Mouse (Mus musculus) adrenal gland, adult 18-20 months (tissue): ENCODE data around the gene Tmem270. TPM values are rescaled to one million over a fixed set of nuclear protein-coding genes. Genes with fewer than 3 reads are reported as not detected.

Experiments
- DNase-seq, 2 experiments: peaks; one replicate each; pipeline ENCODE4 v3.0.0; 2021 to 2022; ENCODE audit warnings: low spot score in 2 of 2
- total RNA-seq, 2 experiments: library from RNA; stranded (reverse); gene quantifications; 1 replicate in 1 of 2; 2 replicates in 1 of 2; pipeline ENCODE4 v1.2.3; 2021

Gene Tmem270
- total RNA-seq, 2 experiments from 2014 or later = not detected

DNA sequence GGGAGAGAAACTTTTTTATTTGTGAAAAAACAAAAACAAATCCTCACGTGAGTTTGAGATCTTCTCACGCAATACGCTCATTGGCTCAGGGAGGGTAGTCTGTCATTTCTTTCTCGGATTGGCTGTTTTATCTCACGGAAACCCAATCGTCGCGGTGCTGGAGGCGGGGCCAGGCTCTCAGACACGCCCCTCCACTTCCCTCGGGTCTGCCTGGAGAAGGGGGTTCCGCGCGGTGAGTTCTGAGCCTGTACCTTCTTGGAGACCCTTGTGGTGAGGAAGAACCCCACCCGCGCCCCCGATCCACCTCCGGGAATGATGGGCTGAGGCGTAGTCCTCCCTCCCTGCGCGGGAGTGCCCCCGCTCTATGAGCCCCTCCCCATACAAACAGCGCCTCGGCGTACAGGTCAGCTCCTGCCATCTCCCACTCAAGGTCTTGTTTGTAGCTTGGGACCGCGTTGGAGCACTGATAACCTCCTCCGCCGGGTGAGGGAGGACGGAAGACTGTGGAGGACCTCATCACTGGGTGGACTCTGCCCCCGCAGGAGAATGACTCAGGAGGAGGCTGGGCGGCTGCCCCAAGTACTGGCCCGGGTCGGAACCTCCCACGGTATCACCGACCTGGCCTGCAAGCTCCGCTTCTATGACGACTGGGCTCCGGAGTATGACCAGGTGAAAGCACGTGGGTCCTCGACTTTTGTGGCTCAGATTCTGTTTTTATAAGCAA is 25.8 kb upstream of the Tmem270 start, which contains the start of gene Mettl27:
Gene Mettl27 (plus strand): TSS at position 190 of the 724 bp plus-strand sequence.
- DNase-seq = peak; percentile 77 to 80

DNA sequence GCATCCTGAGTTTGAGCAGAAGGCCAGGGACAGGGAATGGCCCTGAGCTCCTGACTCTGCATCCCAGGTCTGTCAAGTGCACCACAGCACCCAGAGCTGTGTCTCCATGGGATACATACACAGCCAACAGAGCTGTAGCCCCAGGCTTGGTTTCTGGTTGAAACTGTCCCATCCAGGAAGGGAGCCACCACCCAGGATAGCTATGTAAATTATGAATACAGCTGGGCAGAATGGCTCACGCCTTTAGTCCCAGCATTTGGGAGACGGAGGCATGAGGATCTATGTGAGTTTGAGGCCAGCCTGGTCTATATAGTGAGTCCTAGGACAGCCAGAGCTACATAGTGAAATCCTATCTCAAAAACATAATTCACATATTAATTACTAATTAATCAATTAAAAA is 23.5 kb upstream of the Tmem270 start:
- no peak for DNase-seq

DNA sequence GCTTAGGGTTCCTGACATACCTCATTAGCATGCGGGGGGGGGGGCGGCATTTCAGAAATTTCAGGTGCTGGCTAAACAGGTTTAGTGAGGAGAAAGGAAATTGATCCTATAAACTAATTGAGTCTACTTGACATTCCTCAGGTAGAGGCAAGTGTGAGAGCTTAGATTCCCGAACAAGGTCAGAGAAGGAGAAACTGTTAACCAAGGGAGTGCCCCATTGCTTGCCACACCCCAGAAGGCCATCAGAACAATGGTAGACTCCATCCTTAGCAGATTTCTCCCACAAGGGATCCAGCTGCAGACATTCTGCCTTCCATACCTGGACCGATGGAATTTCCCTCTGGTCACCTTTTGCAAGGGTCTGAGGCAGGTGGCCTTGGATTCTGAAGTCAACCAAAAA is 20.2 kb upstream of the Tmem270 start:
- no peak for DNase-seq

DNA sequence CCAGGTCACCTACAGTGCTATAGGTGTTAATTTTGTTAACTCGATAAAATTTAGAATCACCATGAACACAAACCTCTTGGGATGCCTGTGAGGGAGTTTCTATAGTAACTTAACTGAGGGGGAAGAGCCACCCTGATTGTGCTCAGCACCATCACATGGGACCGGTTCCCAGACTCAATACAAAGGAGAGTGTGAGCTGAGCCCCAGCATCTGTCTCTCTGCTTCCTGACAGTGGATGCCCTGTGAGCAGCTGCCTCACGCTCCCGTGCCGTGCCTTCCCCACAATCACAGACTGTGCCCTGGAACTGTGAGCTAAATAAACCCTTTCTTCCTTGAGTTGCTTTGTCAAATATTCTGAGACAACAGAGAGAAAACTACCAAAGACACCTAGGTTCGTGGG is 16.6 kb upstream of the Tmem270 start:
- DNase-seq = no peak

DNA sequence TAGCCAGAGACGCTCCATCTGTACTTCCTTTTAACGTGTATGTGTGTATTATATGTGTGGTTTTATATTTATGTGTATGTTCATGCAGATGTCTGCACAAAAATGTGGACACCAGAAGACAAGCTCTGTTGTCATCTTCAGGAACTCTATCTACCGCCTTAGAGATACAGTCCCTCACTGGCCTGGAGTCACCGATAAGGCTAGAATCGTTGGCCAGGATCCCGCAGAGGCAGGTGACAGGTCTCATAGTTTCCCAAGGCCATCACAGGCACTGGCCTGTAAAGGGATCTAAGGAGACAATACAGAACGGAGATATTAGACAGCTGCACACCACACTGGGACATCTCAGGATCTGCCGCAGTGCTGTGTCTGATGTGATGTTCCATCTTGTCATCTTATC is 14.6 kb upstream of the Tmem270 start:
- no peak for DNase-seq

DNA sequence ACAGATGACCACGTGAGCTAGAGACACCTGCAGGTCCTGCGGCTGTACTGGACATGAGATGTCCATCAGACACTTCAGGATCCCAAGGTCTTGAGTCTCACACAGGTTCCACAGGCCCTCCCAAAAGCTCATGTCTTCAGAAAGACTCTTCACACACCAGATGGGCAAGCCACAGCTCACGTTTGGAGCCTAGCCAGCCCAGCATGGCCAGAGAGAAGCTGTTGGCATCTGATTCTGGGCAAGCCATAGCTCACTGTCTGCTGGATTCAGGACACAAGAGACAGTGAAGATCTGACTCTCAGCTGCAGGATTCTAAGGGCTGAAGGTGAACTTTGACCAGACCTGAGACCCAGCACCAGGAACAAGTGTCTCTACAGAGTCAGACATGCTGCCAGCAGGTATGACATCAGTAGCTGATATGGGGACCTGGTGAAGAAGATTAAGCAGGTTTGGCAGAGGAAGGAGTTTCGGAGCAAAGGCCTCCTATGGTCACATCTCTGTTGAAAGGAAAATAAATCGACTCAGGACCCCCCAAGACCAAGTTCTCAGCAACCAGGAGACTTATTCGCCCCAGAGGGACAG is 13.7 kb upstream of the Tmem270 start:
- no peak for DNase-seq

DNA sequence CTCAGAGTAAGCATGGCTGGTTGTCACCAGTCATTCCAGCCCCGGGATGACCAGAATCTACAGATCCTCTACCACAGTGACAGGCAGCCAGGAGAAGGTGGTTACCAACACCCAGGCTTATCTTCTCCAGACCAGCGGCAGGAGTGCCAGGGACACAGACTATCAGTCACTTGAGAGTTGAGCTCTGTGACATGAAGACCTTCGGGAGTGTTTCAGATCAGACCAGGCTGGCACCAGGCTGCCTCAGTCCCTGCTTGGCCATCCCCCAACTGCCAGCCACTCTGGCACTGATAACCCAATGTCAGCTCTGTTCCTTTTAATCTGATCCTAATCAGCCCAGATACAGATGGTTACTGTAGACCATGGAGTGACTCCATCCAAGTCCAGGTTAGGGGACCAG is 12.6 kb upstream of the Tmem270 start:
- no peak for DNase-seq

DNA sequence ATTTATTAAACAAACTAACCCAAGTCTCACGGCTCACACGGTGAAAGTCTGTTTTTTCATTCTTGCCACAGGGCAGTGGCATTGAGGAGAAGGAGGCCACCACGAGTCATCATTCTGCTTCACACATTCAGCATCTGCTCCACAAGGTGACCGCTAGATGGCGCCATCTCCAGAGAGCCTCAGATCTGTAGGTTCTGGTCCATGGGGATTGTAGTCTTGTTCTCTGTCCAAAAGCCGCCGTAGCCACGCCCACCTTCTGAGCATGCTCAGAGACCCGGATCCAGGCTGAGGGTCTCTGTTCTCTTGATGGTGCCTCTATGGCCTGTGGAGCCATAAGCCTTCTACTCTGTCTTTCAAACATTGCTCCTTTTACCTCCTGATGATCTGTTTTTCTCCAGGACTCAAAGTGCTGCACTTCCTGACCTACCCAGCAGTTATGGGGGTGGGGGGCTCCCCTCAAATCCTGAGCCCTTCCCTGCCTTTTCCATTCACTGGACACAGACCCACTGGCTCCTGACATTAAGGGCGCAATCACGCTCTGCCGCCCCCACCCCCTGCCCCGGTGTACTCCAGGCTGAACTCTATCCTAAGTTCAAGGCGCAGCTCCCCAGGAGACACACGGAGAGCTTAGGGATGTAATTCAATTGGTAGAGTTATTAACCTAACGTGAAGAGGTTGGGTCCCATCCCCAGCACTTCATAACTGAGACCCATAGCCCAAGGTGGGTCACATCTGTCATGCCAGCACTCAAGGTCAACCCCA is 11.7 kb upstream of the Tmem270 start:
- DNase-seq = peak; percentile 49 to 60

DNA sequence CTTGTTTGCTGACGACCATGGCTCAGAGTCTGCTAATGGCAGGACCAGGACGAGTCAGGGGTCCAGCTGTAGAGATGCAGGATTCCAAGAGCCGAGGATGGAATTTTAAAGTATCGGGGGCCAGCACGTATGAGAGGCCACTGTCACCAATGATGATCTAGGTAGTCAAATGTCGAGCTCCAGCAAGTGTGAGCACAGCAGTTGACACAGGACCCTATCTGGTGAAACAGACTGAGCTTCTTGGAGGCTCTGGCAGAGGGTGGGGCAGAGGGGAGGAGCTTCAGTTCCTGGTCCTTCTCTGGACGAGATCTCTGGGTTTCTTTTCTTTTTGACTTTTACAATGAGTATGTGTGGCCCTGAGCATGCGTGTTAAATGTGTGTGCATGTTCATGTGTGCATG is 8.8 kb upstream of the Tmem270 start, which contains the start of gene Cldn13:
Gene Cldn13 (minus strand): TSS at position 216 of the 400 bp plus-strand sequence.
- DNase-seq = no peak

DNA sequence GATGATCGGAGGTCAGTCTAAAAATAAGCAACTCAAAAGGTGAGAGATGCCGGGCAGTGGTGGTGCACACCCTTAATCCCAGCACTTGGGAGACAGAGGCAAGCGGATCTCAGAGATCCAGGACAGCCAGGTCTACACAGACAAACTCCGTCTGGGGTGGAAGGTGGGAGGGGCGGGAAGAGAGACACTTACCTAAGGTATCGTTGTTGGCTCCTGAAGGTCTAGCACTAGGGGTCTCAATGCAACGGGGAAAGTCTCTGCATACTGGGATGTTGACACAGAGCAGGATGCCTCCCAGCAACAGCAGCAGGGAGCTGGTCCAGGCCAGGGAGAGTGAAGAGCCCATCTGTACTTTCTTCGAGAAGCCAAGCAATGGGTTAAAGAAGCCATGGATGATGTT is 8.0 kb upstream of the Tmem270 start:
- no peak for DNase-seq

DNA sequence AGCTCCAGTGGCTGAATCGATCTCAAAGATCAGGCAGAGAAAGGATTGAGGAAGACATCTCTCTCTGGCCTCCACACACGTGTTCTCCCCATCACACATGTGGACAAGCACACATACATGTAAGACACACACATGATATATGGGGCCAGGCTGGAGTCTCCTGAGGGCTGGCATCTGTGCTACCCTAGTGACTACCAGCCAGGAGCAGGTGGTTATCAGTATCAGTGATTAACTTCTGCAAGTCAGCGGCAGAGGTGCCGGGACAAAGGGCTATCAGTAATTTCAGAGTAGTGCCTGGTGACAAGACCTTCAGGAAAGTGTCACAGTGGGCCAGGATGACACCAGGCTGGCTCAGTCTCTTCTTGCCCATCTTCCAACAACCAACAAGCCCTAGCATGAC is 7.2 kb upstream of the Tmem270 start:
- no peak for DNase-seq

DNA sequence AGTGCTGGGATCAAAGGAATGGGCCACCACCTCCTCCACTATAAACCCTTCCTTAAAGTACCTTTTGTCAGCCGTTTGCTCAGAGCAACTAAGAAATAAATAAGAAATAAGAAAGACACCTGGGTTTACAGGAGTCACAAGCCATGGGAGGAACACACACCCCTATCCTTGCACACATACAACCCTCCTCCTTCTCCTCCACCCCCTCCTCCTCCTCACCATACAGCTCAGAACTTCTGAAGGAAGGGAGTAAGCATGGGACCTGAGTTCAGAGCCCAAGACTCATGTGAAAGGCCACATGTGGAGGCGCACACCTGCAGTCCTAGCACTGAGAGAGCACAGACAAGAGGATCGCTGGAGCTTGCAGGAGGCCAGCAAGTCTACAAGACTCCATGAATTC is 6.8 kb upstream of the Tmem270 start:
- DNase-seq = no peak

DNA sequence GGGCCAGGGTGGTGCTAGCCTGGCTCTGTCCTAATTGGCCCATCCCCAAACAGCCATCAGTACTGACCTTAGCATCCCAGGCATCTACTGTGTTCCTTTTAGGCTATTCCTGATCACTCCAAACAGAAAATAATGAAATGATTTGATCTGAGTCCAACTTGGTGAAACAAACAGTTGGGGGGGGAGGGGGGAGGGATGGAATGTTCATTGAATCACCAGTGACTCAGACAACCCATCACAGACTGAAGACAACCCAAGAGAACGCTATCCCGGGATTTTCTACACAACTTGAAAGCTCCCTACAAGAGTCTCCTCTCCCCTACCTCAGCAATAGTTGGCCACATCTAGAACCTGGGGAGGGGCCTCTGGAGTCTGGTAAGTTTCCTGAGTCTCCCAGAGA is 5.4 kb upstream of the Tmem270 start:
- no peak for DNase-seq

DNA sequence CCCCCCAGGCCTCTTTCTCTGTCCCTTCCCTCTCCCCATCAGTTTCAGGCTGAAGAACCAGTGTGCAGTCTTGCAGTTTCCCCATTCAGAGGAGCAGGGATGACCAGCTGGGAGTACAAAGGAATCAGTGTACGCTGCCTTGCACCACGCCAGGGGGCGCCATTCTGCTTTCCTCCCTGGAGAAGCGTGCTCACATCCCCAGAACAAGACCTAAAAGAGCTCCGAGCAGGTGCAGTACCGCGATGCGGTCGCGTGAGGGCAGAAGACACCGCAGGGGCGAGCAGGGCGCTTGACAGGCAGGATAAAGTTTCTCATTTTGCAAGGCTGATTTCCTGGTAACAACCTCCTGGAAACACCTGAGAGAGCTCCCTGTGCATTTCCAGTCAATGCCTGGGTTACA is 602 bp upstream of the Tmem270 start:
- peak; percentile 92 to 93 for DNase-seq

DNA sequence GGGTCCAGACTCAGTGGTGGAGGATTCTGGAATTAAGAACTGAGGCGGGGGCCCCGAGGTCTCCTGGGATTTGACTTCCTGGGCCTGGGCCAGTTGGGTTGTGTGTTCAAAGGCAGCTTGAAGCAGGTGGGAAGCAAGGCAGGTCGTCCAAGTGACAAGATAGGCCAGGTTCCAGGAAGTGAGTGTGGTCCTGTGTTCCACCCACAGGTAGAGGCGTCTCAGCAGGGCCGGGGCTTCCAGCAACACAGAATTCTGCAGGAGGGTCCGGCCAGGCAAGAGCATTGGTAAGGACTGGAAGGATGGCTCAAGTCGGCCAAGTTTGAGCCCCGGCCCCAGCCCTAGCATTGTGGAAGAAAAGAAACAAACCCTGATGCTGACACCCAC is 4.9 kb downstream of the Tmem270 start:
- DNase-seq = no peak

DNA sequence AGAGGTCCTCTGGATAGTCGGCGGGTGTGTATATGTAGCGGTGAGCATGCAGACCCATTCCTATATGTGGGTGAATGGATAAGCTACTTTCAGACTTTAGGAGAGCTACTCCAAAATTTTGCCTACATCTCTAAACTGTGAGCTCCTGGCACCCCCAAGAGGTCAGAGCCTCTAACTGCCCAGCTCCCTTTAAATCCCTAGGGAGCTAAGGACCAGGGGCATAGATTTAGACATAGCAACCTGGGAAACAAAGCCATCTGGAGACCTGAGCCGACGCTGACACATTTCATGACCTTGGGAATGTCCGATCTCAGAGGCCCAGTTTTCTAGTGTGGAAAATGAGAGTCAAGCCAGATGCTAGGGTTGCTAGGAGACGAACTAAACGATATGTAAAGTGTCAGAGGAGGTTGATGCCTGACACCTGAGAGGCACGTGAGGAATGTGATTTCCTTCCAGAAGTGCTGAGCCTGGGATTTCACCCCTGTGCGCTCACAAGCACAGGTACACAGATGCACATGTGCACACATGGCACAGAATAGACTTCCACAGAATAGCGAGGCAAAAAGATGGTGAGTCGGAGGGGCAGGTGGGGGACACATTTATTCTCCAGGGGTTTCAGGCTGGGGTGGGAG is 5.4 kb downstream of the Tmem270 start:
- DNase-seq = peak in 1 of 2 experiments; percentile 24

DNA sequence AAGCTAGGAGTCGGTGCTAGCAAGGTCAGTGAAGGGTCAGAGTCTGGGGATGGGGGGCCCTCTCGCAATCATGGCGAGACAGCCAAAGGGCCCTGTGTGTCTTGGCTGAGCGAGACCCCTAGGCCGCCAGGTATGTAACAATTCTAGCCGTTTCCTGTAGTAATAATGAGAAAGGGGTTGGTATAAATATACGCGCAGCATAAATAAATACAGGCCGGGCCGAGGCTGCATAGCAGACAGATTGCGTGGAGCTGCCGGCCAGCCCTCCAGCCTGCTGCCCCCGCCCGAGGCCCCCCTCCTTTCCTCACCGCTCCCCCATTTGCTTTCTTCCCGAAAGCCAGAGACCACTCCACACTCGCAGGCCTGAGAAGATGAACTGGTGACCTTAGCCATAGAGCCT is 8.9 kb downstream of the Tmem270 start:
- no peak for DNase-seq

DNA sequence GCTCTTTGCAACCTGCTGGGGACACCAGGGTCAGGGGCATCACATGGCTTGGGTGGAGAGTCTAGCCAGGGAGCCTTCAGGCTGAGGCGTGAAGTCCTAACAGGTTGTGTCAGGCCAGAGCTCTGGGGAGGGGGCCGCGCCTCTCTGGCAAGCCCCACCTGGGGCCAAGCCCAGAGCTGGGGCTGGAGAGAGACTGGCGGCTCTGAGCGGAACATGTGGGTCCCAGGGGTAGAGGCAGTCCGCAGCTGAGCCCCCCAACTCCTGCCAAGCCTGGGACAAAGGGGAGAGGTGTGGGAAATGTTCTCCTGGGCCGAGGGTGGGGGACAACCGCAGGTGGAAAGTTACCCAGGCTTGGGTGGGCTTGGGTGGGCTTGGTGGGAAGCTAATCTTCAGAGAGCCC is 9.6 kb downstream of the Tmem270 start:
- DNase-seq = no peak

DNA sequence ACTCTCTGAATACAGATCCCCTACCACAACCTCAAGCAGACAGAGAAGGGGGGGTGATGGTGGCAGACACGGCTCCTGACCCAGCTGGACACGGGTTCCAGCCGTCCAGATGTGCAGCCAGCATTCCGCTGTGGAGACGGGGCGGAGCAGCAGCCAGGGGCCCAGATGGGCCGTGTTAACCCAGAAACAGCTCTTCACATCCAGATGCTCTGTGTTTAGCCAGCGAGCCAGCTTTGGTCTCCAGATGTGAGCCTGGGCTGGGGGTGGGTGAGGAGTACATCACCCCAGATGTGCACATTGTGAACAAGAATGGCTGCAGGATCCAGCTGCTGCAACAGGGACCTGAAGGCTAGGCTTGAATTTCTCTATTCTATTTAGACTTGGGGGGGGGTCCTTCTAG is 11.2 kb downstream of the Tmem270 start:
- DNase-seq = no peak

DNA sequence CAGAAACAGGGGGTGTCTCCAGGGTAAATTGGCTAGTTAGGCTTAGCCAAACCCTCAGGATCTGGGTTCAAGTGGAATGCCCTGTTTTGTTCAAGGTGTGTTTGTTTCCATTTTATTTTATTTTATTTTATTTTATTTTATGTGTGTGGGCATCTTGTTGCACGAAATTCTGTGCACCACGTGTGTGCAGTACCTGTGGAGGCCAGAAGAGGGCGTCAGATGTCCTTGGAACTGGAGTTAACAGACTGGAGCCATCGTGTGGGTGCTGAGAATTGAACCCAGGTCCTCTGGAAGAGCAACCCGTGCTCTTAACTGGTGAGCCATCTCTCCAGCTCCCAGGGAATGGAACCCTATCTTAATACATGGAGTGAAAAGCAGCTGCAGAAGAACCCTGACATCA is 13.8 kb downstream of the Tmem270 start:
- DNase-seq = no peak

DNA sequence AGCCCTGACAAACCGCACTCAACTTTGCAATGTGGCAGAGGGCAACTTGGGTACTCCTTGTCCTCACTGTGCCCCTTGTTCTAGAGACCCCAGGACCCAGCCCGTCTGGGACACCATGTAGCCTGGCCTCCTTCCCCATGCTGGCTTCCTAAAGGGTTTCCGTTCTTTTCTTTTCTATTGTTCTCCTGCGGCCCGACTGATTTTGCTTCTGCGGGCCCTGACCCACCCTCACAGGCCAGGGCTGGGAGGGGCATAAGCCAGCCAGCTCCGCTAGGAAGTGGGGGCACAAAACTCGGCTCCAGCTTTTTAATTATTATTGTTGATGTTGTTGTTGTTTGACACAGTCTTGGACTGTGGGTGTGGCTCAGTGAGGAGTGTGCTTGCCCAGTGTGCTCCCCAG is 15.0 kb downstream of the Tmem270 start:
- DNase-seq = no peak

DNA sequence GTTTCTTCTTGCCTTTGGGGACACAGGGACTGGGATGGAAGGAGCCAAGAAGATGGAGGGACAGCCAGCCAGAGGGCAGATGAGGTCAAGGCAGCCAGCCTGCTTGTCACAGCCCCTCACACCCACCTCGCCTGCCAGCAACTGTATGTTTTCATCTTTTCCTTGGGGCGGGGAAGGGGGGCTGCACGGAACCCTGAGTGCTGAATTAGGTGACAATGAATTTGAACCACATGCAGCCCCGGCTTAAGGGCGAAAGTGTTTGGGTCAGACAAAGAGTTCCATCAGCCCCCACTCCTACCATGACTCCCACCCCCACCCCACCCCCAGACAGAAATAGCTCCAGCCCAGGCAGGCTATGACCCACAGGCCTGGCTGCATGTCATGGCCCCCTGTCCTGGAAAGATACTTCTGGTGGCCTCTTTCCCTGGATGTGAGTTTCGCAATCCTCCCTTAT is 15.9 kb downstream of the Tmem270 start:
- no peak for DNase-seq
